Mouse (Mus musculus) heart, adult 2 months (tissue): ENCODE measurements around the gene Morc4.

Source experiments
- CTCF ChIP-seq: fragments of 200-600 bp; IDR thresholded peaks from 2 replicates; pipeline ENCODE4 v1.8.1; 2022; ENCODE audit warnings: antibody characterized with exemption, mild to moderate bottlenecking, moderate library complexity
- EP300 ChIP-seq: fragments of 200-500 bp; IDR thresholded peaks from 2 replicates; pipeline ENCODE4 v1.6.1; 2011; ENCODE audit warnings: low read depth, low read length, control low read depth; ENCODE audit not compliant: insufficient read depth
- POLR2A ChIP-seq: fragments of 200-500 bp; IDR thresholded peaks from 2 replicates; pipeline ENCODE4 v1.6.1; 2011; ENCODE audit warnings: mild to moderate bottlenecking, low read depth, low read length, control low read depth; ENCODE audit not compliant: insufficient read depth

- TF ChIP-seq CTCF (no peak), POLR2A (no peak), EP300 (no peak)
Measured at GRCm38 (mm10) chrX:139783045-139783422, 88.4 kb downstream of the Morc4 start.
